Mouse (Mus musculus): ENCODE measurements around the gene Grb7. TPM values are rescaled to one million over a fixed set of nuclear protein-coding genes. Genes with fewer than 3 reads are reported as not detected.
A peak's percentile ranks its signal among the peaks of the same experiment; 100 is the strongest.

Grb7 gene
- total RNA-seq, 2 experiments from 2014 or later, result 0.36 TPM; not detected in 1

DNA sequence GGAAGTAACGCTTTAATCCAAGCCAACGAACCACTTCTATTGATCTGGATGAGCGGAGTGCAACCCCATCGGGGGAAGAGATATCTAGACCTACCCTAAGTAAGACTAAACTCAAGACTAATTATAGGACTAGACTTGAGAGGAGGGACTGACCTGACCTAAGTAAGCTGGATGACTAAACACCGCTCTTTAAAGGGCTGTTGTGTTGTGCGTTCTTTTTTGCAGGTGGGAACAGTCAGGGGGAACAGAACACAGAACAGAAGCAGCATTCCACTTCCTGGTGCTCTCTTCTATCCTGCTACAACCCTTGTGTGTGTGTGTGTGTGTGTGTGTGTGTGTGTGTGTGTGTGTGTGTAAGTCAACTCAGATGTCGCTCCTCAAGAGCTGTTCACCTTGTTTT is 45.4 kb downstream of the Grb7 start:
- intact Hi-C loops (cut with DNase I), result no loop called here
- no peak for DNase-seq

DNA sequence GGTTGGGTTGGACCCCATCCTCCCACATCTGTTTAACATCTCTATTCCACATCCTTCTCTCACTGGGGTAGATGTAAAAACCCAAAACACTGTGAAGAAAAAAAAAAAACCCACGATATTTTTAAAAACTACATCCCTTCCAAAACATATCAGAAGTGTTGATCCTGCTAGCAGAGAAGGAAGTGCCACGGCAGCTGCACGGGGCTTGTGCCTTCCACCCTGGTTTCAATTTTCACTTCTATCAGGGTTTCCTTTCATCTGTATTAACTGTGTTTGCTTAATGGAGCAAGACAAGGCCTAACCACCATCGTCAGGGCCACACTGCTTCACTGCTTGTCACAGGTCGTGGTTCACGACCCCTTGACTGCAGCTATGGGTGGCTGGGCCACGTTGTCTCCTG is 46.8 kb downstream of the Grb7 start:
- intact Hi-C loops (cut with DNase I), result no loop called here
- DNase-seq, result no peak

DNA sequence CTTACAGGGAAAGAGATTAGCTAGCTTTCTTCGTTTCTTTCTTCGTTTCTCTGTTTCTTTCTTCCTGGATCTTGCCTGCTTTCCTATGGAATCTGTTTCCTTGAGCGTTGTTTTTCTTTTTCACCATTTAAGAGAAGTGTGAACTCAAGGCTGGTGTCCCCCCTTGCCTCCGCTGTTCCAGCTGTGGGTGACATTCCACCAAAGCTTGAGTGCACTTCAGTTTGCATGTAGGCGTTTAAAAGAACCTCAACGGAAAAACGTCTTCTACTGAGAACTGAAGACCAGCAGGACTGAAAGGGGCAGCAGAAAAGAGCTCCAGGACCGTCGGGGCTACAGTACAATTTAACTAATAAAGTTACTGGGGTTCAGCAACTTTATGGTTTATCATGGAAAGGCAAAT is 47.2 kb downstream of the Grb7 start:
- DNase-seq, result no peak
- intact Hi-C loops (cut with DNase I), result no loop called here

DNA sequence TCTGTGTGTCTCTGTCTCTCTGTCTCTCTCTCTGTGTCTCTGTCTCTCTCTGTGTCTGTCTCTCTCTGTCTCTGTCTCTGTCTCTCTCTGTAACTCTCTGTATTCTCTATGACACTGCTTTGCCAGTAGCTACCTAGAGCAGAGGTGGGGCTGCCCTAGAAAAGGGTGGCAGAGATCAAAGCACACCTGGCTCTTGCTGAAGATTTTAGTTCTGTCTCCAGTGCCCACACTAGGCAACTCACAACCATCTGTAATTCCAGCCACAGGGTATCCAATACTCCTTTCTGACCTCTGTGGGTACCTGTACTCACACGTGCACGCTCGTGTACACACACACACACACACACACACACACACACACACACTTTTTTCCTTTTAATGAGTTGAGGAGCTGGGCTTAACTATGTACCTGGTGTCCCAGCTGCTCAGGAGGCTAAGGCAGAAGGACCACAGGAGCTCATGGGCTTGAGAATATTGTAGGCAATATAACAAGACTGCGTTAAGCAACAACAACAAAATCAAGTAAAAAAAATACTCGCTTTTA is 49.1 kb downstream of the Grb7 start:
- DNase-seq, result no peak
- intact Hi-C loops (cut with DNase I), result no loop called here

DNA sequence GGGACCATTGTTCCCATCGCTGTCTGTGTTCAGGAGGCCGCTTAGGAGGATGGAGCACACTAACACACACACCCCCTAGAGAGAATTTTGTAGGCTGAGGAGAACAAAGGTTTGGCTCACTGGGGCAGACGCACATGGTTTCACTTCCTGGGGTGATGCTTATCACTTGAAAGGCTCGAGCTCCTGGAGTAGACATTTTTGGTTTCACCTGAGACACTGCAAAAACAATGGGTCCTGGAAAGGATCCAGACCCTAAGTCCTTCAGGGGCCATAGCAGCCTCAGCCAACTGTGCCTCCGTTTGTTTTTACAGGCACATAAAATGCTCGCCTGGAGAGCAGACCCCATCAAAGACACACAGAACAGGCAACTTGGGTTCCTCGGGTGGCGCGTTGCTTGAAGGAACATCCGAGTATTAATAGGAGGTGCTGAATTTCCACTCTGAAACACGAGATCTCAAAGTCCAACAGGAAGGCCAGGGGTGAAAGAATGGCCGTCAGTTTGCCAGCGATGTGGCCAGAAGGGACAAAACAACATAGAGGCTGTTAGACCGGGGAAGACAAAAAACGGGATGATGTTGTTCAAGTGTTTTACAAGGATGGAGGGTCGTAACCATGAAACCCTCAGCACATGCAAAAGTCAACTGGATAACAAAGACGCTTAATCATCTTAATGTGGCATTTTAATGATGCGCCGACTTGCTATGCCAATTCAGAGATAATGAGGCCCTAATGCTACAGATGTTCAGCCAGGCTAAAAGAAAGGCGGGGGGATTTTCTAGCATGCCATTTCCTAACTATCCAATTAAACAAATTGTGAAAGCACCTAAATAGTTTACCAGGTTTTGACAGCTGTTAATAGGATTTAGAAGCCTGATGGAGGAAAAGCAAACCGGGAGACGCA is 51.4 kb downstream of the Grb7 start:
- peak in 1 of 2 experiments; percentile 6 for DNase-seq
- intact Hi-C loops (cut with DNase I), result no loop called here

DNA sequence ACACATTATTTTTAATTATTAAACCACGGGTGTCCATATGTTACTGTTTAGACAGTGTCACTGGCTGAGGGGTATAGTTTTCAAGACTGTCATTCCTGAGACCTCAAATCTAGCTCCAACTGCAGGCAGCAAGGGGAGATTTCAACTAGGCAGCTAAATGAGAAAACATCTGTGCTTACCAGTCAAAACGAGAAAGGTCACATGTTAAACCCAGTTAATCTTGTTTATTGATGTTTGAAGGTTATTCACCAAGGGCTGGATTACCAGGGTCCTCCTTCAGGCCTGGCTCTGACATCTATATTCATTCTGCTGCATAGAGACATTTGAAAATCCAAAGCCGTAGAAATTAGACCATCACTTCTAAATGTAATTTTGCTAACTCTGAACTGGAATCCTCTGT is 58.7 kb downstream of the Grb7 start:
- no peak for DNase-seq
- intact Hi-C loops (cut with DNase I), result no loop called here

Other genes with a start within 250 kb of the Grb7 start
- 10 to 100 TPM; 26.3 to 27.6 TPM for gene Cdk12, start 243.3 kb upstream of the Grb7 start, total RNA-seq (2021)
- gene Neurod2, start 116.7 kb upstream of the Grb7 start, total RNA-seq (2021), result not detected
- 1 to 10 TPM; 1.8 to 3.0 TPM for gene Ppp1r1b, start 98.0 kb upstream of the Grb7 start, total RNA-seq (2021)
- 10 to 100 TPM; 21.7 to 23.3 TPM for gene Stard3, start 88.0 kb upstream of the Grb7 start, total RNA-seq (2021)
- 100 to 1,000 TPM; 841 to 967 TPM for gene Tcap, start 62.6 kb upstream of the Grb7 start, total RNA-seq (2021)
- under 1 TPM; 0.41 to 0.61 TPM for gene Pnmt, start 59.9 kb upstream of the Grb7 start, total RNA-seq (2021)
- gene Pgap3, start 45.9 kb upstream of the Grb7 start, total RNA-seq (2021), result 10 to 100 TPM; 11.7 to 11.9 TPM
- gene Erbb2, start 33.9 kb upstream of the Grb7 start, total RNA-seq (2021), result 10 to 100 TPM; 11.3 TPM
- 10 to 100 TPM; 44.6 to 52.6 TPM for gene Mien1, start 7.4 kb upstream of the Grb7 start, total RNA-seq (2021)
- gene Ikzf3, start 99.6 kb downstream of the Grb7 start, total RNA-seq (2021), result 1 to 10 TPM in 1 of 2 experiments, under 1 TPM in 1; 0.81 to 5.4 TPM
- not detected for gene Zpbp2, start 104.7 kb downstream of the Grb7 start, total RNA-seq (2021)
- 10 to 100 TPM; 35.0 to 37.1 TPM for gene Ormdl3, start 141.0 kb downstream of the Grb7 start, total RNA-seq (2021)
- gene Lrrc3c, start 151.9 kb downstream of the Grb7 start, total RNA-seq (2021), result not detected
- gene Gm12355, start 179.3 kb downstream of the Grb7 start, total RNA-seq (2021), result 10 to 100 TPM in 1 of 2 experiments, 1 to 10 TPM in 1; 8.8 to 12.9 TPM
- 1 to 10 TPM; 4.4 to 4.5 TPM for gene Gsdma3, start 180.0 kb downstream of the Grb7 start, total RNA-seq (2021)
- under 1 TPM; 0.22 to 0.50 TPM for gene Gsdma2, start 200.4 kb downstream of the Grb7 start, total RNA-seq (2021)
- gene Gsdma, start 218.0 kb downstream of the Grb7 start, total RNA-seq (2021), result not detected
- gene Psmd3, start 236.2 kb downstream of the Grb7 start, total RNA-seq (2021), result 100 to 1,000 TPM; 110 TPM

Measured in heart, postnatal 14 days (tissue).